10 mouse cellular contexts compared by ENCODE assay signal in genomic region chr7:143042897-143043300, GRCm38 (mm10). TPM values are rescaled to one million over a fixed set of nuclear protein-coding genes. Genes with fewer than 3 reads are reported as not detected.
DNase-seq lines count a peak whose midpoint lies in the region; ATAC-seq and TF ChIP-seq lines count a peak whose summit lies in the region.
"Had no signal": no experiment of that assay in that cellular context is flagged by ENCODE, and none has a peak within 500 bp of the region (broad histone marks: within the 10 kb centered on the region; RNA-seq: fewer than 3 reads in every experiment).

No protein-coding gene starts in this region.

- no peaks in the 10 kb centered on the region for H3K27me3 ChIP-seq in intestine, embryonic 16.5 days (replicated peaks; ENCODE audit: control insufficient read depth, insufficient read depth, low read length)

- peak; percentile 59 for ATAC-seq in common myeloid progenitor, adult 5-6 weeks (replicated peaks; ENCODE audit: low read depth, poor library complexity, severe bottlenecking)
- peak; percentile 39 for ATAC-seq in megakaryocyte, adult 5-6 weeks (ENCODE audit: poor library complexity, severe bottlenecking)
- ATAC-seq in intestine, embryonic 16.5 days = no peak
- ATAC-seq: forebrain, postnatal 0 days had no signal

- no peak for TF ChIP-seq CTCF in left cerebral cortex, adult 2 months (IDR thresholded peaks at IDR 0.05)

- H3K9ac ChIP-seq in intestine, embryonic 16.5 days (ENCODE audit: low read depth, low read length) = no peak overlapping the region
- H3K9ac ChIP-seq: forebrain, postnatal 0 days; liver, embryonic 14.5 days had no signal

- peak overlapping the region; percentile 71 for H3K27ac ChIP-seq in left cerebral cortex, adult 2 months
- no peak overlapping the region for H3K27ac ChIP-seq in intestine, embryonic 16.5 days (ENCODE audit: low read length)
- H3K27ac ChIP-seq: liver, embryonic 14.5 days had no signal

- DNase-seq in heart, adult 11 months = peak; percentile 90
- DNase-seq in heart, adult 9 months (ENCODE audit: low spot score in 2 of 2) = no peak
- no peak for DNase-seq in left cerebral cortex, adult 2 months (ENCODE audit: extremely low spot score in 1 of 2, low spot score in 2 of 2)
- DNase-seq in left cerebral cortex, postnatal 4 days = no peak
- DNase-seq in urinary bladder, postnatal 36 days (ENCODE audit: low spot score in 2 of 2) = no peak
- DNase-seq: forebrain, postnatal 0 days had no signal

- no peak overlapping the region for H3K4me3 ChIP-seq in left cerebral cortex, adult 2 months
- H3K4me3 ChIP-seq in intestine, embryonic 16.5 days (ENCODE audit: low read length) = no peak overlapping the region

- no peaks in the 10 kb centered on the region for H3K36me3 ChIP-seq in intestine, embryonic 16.5 days (ENCODE audit: control insufficient read depth, insufficient read depth, low read length)

- H3K4me2 ChIP-seq in intestine, embryonic 16.5 days (ENCODE audit: low read depth, low read length) = no peak overlapping the region

- H3K9me3 ChIP-seq in intestine, embryonic 16.5 days (ENCODE audit: control insufficient read depth, low read length) = no peaks in the 10 kb centered on the region

- peaks cover 9% of the 10 kb centered on the region for H3K4me1 ChIP-seq in intestine, embryonic 16.5 days (ENCODE audit: control insufficient read depth, insufficient read depth, low read length)

- intact Hi-C loops in left cerebral cortex, adult 2 months (cut with DNase I) = no loop called here
- intact Hi-C loops in left cerebral cortex, postnatal 4 days (cut with DNase I) = no loop called here

- 89% methylated on average over 3 of the region's 3 CpGs for WGBS in intestine, embryonic 16.5 days

RNA-seq across cellular contexts. Expression of gene Cd81, which starts 9.6 kb away (rescaled TPM):
- 100 to 1,000 TPM; 380 to 388 TPM for total RNA-seq in left cerebral cortex, adult 2 months (2021)
- 100 to 1,000 TPM; 249 to 263 TPM for total RNA-seq in left cerebral cortex, postnatal 4 days (2021)
- total RNA-seq in common myeloid progenitor, adult 5-6 weeks (2017) = 187 and 210 TPM in 2 replicates
- total RNA-seq in megakaryocyte, adult 5-6 weeks (2015) = 17.2 and 20.3 TPM in 2 replicates
- total RNA-seq in megakaryocyte, adult 5-6 weeks (2017) = 22.5 and 25.3 TPM in 2 replicates
- polyA plus RNA-seq in intestine, embryonic 16.5 days (2015; fragmentation: Nextera tagmentation; extraction: Ambion mirVana) = 391 and 421 TPM in 2 replicates

RNA-seq across cellular contexts. Expression of gene Tssc4, which starts 26.1 kb away (rescaled TPM):
- total RNA-seq in left cerebral cortex, adult 2 months (2021) = 10 to 100 TPM; 38.0 to 41.5 TPM
- 10 to 100 TPM; 41.6 to 44.8 TPM for total RNA-seq in left cerebral cortex, postnatal 4 days (2021)
- 25.3 and 25.5 TPM in 2 replicates for total RNA-seq in common myeloid progenitor, adult 5-6 weeks (2017)
- total RNA-seq in megakaryocyte, adult 5-6 weeks (2015) = 14.0 and 19.2 TPM in 2 replicates
- total RNA-seq in megakaryocyte, adult 5-6 weeks (2017) = 17.7 and 20.5 TPM in 2 replicates
- polyA plus RNA-seq in intestine, embryonic 16.5 days (2015; fragmentation: Nextera tagmentation; extraction: Ambion mirVana) = 67.9 and 74.7 TPM in 2 replicates

RNA-seq across cellular contexts. Expression of gene Tspan32, which starts 38.1 kb away (rescaled TPM):
- total RNA-seq in left cerebral cortex, adult 2 months (2021) = under 1 TPM in 1 of 2 experiments, not detected in 1; 0.07 TPM
- not detected for total RNA-seq in left cerebral cortex, postnatal 4 days (2021)
- total RNA-seq in common myeloid progenitor, adult 5-6 weeks (2017) = 115 and 119 TPM in 2 replicates
- 60.9 and 70.4 TPM in 2 replicates for total RNA-seq in megakaryocyte, adult 5-6 weeks (2015)
- 45.6 and 47.0 TPM in 2 replicates for total RNA-seq in megakaryocyte, adult 5-6 weeks (2017)
- 2.4 and 3.1 TPM in 2 replicates for polyA plus RNA-seq in intestine, embryonic 16.5 days (2015; fragmentation: Nextera tagmentation; extraction: Ambion mirVana)

RNA-seq across cellular contexts. Expression of gene Trpm5, which starts 51.5 kb away (rescaled TPM):
- total RNA-seq in left cerebral cortex, adult 2 months (2021) = not detected
- total RNA-seq in left cerebral cortex, postnatal 4 days (2021) = under 1 TPM; 0.38 TPM
- not detected in 2 replicates for total RNA-seq in common myeloid progenitor, adult 5-6 weeks (2017)
- total RNA-seq in megakaryocyte, adult 5-6 weeks (2015) = not detected in 2 replicates
- total RNA-seq in megakaryocyte, adult 5-6 weeks (2017) = not detected in 2 replicates
- polyA plus RNA-seq in intestine, embryonic 16.5 days (2015; fragmentation: Nextera tagmentation; extraction: Ambion mirVana) = 7.9 and 8.0 TPM in 2 replicates

Comparison
In these comparisons a context has a peak if more than half of its experiments do, and no peak if none do; other contexts are left out.
1. RNA of gene Tspan32, which starts 38.1 kb away (total RNA-seq): 115 to 119 TPM in common myeloid progenitor, adult 5-6 weeks and 45.6 to 70.4 TPM in megakaryocyte, adult 5-6 weeks; not detected in left cerebral cortex, postnatal 4 days and 0.07 TPM in left cerebral cortex, adult 2 months; every median in the first group is over 10 times any median in the second.